In the genomic region with DNA sequence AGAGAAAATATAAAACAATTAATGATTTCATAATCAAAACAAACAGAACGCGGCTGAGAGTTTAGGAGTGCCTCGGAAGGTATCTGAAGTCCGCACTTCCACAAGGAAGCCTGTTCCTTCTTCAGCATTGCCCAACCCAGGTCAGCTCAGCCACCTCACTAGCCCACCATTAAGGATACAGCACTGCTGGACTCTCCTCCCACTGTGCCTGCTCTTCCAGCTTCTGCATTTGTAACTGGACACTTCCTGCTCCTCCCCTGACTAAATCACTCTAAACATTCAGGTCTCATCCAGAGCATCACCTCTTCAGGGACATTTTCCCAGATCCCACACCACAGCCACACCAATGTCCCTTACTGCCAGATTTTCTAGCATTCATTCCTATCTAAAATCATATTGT, we compare ENCODE assay signal across 8 mouse cellular contexts. TPM values are rescaled to one million over a fixed set of nuclear protein-coding genes. Genes with fewer than 3 reads are reported as not detected.
DNase-seq lines count a peak whose midpoint lies in the region; ATAC-seq and TF ChIP-seq lines count a peak whose summit lies in the region.

No protein-coding gene starts in this region.

- H3K4me1 ChIP-seq in forebrain, embryonic 10.5 days, result peaks cover 27% of the 10 kb centered on the region
- H3K4me1 ChIP-seq in forebrain, embryonic 11.5 days (replicated peaks; ENCODE audit: control insufficient read depth, insufficient read depth, low read length), result peaks cover 4% of the 10 kb centered on the region; the same call in 1 of the 2 replicates
- H3K4me1 ChIP-seq in hindbrain, embryonic 14.5 days (replicated peaks; ENCODE audit: control insufficient read depth, insufficient read depth, low read length), result peaks cover 33% of the 10 kb centered on the region
- peaks cover 17% of the 10 kb centered on the region for H3K4me1 ChIP-seq in lung, adult 2 months (ENCODE audit: control insufficient read depth, insufficient read depth, low read length)
- H3K4me1 ChIP-seq in stomach, embryonic 14.5 days (ENCODE audit: control insufficient read depth, insufficient read depth, low read length), result peaks cover 14% of the 10 kb centered on the region; the same call in 1 of the 2 replicates

- intact Hi-C loops in left cerebral cortex, postnatal 4 days (cut with DNase I), result no loop called here

- peak overlapping the region; percentile 94 for H3K4me3 ChIP-seq in forebrain, embryonic 10.5 days
- no peak overlapping the region for H3K4me3 ChIP-seq in forebrain, embryonic 11.5 days (ENCODE audit: low read depth, low read length)
- peak overlapping the region; percentile 91 for H3K4me3 ChIP-seq in hindbrain, embryonic 14.5 days (replicated peaks; ENCODE audit: low read length)
- H3K4me3 ChIP-seq in lung, adult 2 months (replicated peaks; ENCODE audit: extremely low read depth, low read depth, low read length), result peak overlapping the region; percentile 0
- H3K4me3 ChIP-seq in stomach, embryonic 14.5 days (ENCODE audit: low read depth, low read length), result peak overlapping the region; percentile 66; the same call in 1 of the 2 replicates

- TF ChIP-seq CTCF in lung, adult 2 months (IDR thresholded peaks at IDR 0.05; ENCODE audit: insufficient read depth, low read length), result no peak

- 0 out of 2 replicates have a peak, but pooled peaks cover 7% of the 10 kb centered on the region for H3K36me3 ChIP-seq in forebrain, embryonic 10.5 days (replicated peaks)
- H3K36me3 ChIP-seq in forebrain, embryonic 11.5 days (ENCODE audit: control insufficient read depth, insufficient read depth, low read length), result no peaks in the 10 kb centered on the region
- H3K36me3 ChIP-seq in hindbrain, embryonic 14.5 days (replicated peaks; ENCODE audit: control insufficient read depth, insufficient read depth), result no peaks in the 10 kb centered on the region
- H3K36me3 ChIP-seq in stomach, embryonic 14.5 days (ENCODE audit: control insufficient read depth, insufficient read depth, low read length), result no peaks in the 10 kb centered on the region

- H3K27ac ChIP-seq in forebrain, embryonic 10.5 days, result no peak overlapping the region
- no peak overlapping the region for H3K27ac ChIP-seq in forebrain, embryonic 11.5 days (ENCODE audit: low read depth, low read length)
- 0 out of 2 replicates have a peak overlapping the region, but pooled peaks have one; percentile 91 for H3K27ac ChIP-seq in hindbrain, embryonic 14.5 days
- no peak overlapping the region for H3K27ac ChIP-seq in stomach, embryonic 14.5 days (ENCODE audit: low read length)

- 79% methylated on average over 4 of the region's 4 CpGs for WGBS in forebrain, embryonic 10.5 days
- WGBS in forebrain, embryonic 11.5 days, result 80% methylated on average over 4 of the region's 4 CpGs
- WGBS in hindbrain, embryonic 14.5 days, result 68% methylated on average over 4 of the region's 4 CpGs
- 5% methylated on average over 4 of the region's 4 CpGs for WGBS in lung, adult 2 months
- WGBS in stomach, embryonic 14.5 days, result 8% methylated on average over 4 of the region's 4 CpGs

- H3K27me3 ChIP-seq in forebrain, embryonic 10.5 days (ENCODE audit: poor library complexity, severe bottlenecking), result no peaks in the 10 kb centered on the region
- H3K27me3 ChIP-seq in forebrain, embryonic 11.5 days (ENCODE audit: control insufficient read depth, insufficient read depth, low read length), result no peaks in the 10 kb centered on the region
- H3K27me3 ChIP-seq in hindbrain, embryonic 14.5 days (ENCODE audit: control insufficient read depth, insufficient read depth, low read length), result no peaks in the 10 kb centered on the region
- no peaks in the 10 kb centered on the region for H3K27me3 ChIP-seq in stomach, embryonic 14.5 days (ENCODE audit: control insufficient read depth, insufficient read depth, low read length)

- TF ChIP-seq POLR2A in lung, adult 2 months (IDR thresholded peaks at IDR 0.05; ENCODE audit: borderline replicate concordance, extremely low read depth, low read depth, low read length), result no peak

- H3K9me3 ChIP-seq in forebrain, embryonic 10.5 days, result no peaks in the 10 kb centered on the region
- no peaks in the 10 kb centered on the region for H3K9me3 ChIP-seq in forebrain, embryonic 11.5 days (ENCODE audit: control insufficient read depth, low read length)
- no peaks in the 10 kb centered on the region for H3K9me3 ChIP-seq in hindbrain, embryonic 14.5 days (ENCODE audit: control insufficient read depth, low read length)
- H3K9me3 ChIP-seq in stomach, embryonic 14.5 days (ENCODE audit: control insufficient read depth, low read depth, low read length), result no peaks in the 10 kb centered on the region

- no peak overlapping the region for H3K4me2 ChIP-seq in forebrain, embryonic 11.5 days (ENCODE audit: low read depth, low read length, severe bottlenecking)
- H3K4me2 ChIP-seq in hindbrain, embryonic 14.5 days (replicated peaks), result peak overlapping the region; percentile 76
- H3K4me2 ChIP-seq in stomach, embryonic 14.5 days (replicated peaks; ENCODE audit: low read depth, low read length), result peak overlapping the region; percentile 53

- H3K9ac ChIP-seq in forebrain, embryonic 11.5 days (ENCODE audit: low read length), result no peak overlapping the region
- H3K9ac ChIP-seq in hindbrain, embryonic 14.5 days, result peak overlapping the region; percentile 99
- H3K9ac ChIP-seq in stomach, embryonic 14.5 days (replicated peaks; ENCODE audit: low read depth, low read length), result no peak overlapping the region

- no peak for DNase-seq in forebrain, embryonic 10.5 days (ENCODE audit: extremely low spot score, low spot score)
- DNase-seq in forebrain, embryonic 11.5 days (ENCODE audit: low spot score), result no peak
- DNase-seq in hindbrain, embryonic 14.5 days (ENCODE audit: low spot score), result no peak
- peak; percentile 48 for DNase-seq in lung, adult 2 months
- DNase-seq in left cerebral cortex, postnatal 4 days, result no peak
- DNase-seq in layer of hippocampus, postnatal 14 days (ENCODE audit: low spot score in 2 of 2), result no peak

- ATAC-seq in forebrain, embryonic 11.5 days (replicated peaks; ENCODE audit: low FRiP score), result no peak
- ATAC-seq in common myeloid progenitor, adult 5-6 weeks (replicated peaks; ENCODE audit: low read depth, poor library complexity, severe bottlenecking), result peak; percentile 19; the same call in 1 of the 2 replicates
- no peak for ATAC-seq in hindbrain, embryonic 14.5 days (ENCODE audit: low FRiP score)
- no peak for ATAC-seq in stomach, embryonic 14.5 days (ENCODE audit: insufficient number of reproducible peaks, insufficient read depth, low FRiP score, low read depth)

RNA-seq across cellular contexts. Expression of a gene that starts 1.4 kb away (rescaled TPM):
- polyA plus RNA-seq in forebrain, embryonic 10.5 days (2016; fragmentation: Nextera tagmentation; extraction: Ambion mirVana), result 100 and 102 TPM in 2 replicates
- 114 and 116 TPM in 2 replicates for polyA plus RNA-seq in forebrain, embryonic 11.5 days (2014; fragmentation: Nextera tagmentation; extraction: Ambion mirVana)
- total RNA-seq in common myeloid progenitor, adult 5-6 weeks (2017), result 17.1 and 26.3 TPM in 2 replicates
- 214 and 223 TPM in 2 replicates for polyA plus RNA-seq in hindbrain, embryonic 14.5 days (2014; fragmentation: Nextera tagmentation; extraction: Ambion mirVana)
- polyA plus RNA-seq in lung, adult 2 months (2012; rRNA removed), result 35.0 and 44.2 TPM in 2 replicates
- polyA plus RNA-seq in stomach, embryonic 14.5 days (2014; fragmentation: Nextera tagmentation; extraction: Ambion mirVana), result 115 and 116 TPM in 2 replicates
- 10 to 100 TPM; 90.5 to 93.4 TPM for total RNA-seq in left cerebral cortex, postnatal 4 days (2021)
- total RNA-seq in layer of hippocampus, postnatal 14 days (2021), result 10 to 100 TPM; 68.7 to 72.1 TPM
